ENCODE assay signal across 16 mouse cellular contexts in the genomic region with DNA sequence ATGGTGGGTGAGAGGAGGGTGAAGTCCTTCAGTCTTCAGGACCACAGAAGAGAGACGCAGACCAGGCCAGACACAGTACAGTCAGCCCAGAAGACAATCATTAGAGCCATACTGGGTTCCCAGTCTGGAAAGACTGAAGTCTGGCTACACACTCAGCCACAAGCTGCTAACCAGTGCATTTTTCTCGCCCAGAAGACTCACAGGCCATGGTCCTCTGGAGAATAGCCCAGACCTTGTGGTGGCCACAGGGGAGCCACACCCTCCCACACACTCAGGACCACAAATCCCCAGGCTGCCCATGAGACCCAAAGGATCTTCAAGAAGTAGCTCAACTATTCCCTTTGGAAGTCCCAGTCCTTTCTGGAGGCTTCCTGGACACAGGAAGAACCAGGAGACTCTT. TPM values are rescaled to one million over a fixed set of nuclear protein-coding genes. Genes with fewer than 3 reads are reported as not detected.
"Had no signal": no experiment of that assay in that cellular context is flagged by ENCODE, and none has a peak within 500 bp of the region (broad histone marks: within the 10 kb centered on the region; RNA-seq: fewer than 3 reads in every experiment).

No protein-coding gene starts in this region.

- H3K27ac ChIP-seq: layer of hippocampus, adult 2 months; liver, embryonic 13.5 days; macrophage; midbrain, embryonic 15.5 days; neural tube, embryonic 13.5 days had no signal

- H3K9me3 ChIP-seq: liver, embryonic 13.5 days; midbrain, embryonic 15.5 days; neural tube, embryonic 13.5 days had no signal

- DNase-seq: kidney, adult 11 months; kidney, postnatal 10 days; kidney, postnatal 4 days; left cerebral cortex, postnatal 4 days; liver; liver, embryonic 13.5 days; liver, postnatal 0 days; retina, postnatal 1 day; right cerebral cortex, postnatal 14 days; thymus, postnatal 36 days had no signal

- H3K36me3 ChIP-seq: liver, embryonic 13.5 days; midbrain, embryonic 15.5 days; neural tube, embryonic 13.5 days had no signal

- H3K4me1 ChIP-seq: liver, embryonic 13.5 days had no signal

- H3K4me2 ChIP-seq: liver, embryonic 13.5 days; midbrain, embryonic 11.5 days; midbrain, embryonic 15.5 days; neural tube, embryonic 13.5 days had no signal

- H3K9ac ChIP-seq: liver, embryonic 13.5 days; liver, postnatal 0 days; midbrain, embryonic 15.5 days; neural tube, embryonic 13.5 days had no signal

- H3K27me3 ChIP-seq: liver, embryonic 13.5 days; midbrain, embryonic 15.5 days; neural tube, embryonic 13.5 days had no signal

- H3K4me3 ChIP-seq: layer of hippocampus, adult 2 months; liver, embryonic 13.5 days; megakaryocyte, embryonic 14.5 days; midbrain, embryonic 15.5 days; neural tube, embryonic 13.5 days had no signal

- ATAC-seq: liver, postnatal 0 days; midbrain, embryonic 15.5 days had no signal

RNA-seq across cellular contexts. Expression of gene Fmod, which starts 2.3 kb away (rescaled TPM):
- polyA plus RNA-seq: macrophage had no signal
